9 mouse cellular contexts compared by ENCODE assay signal in genomic region chr1:194641601-194642301, GRCm38 (mm10). TPM values are rescaled to one million over a fixed set of nuclear protein-coding genes. Genes with fewer than 3 reads are reported as not detected.
A peak's percentile ranks its signal among the peaks of the same experiment; 100 is the strongest.
DNase-seq lines count a peak whose midpoint lies in the region; ATAC-seq and TF ChIP-seq lines count a peak whose summit lies in the region.
"Had no signal": no experiment of that assay in that cellular context is flagged by ENCODE, and none has a peak within 500 bp of the region (broad histone marks: within the 10 kb centered on the region; RNA-seq: fewer than 3 reads in every experiment).

No protein-coding gene starts in this region.

- no peak overlapping the region for H3K4me3 ChIP-seq in lung, postnatal 0 days (ENCODE audit: low read depth, low read length)
- no peak overlapping the region for H3K4me3 ChIP-seq in heart, embryonic 14.5 days (ENCODE audit: control insufficient read depth in 1 of 2, insufficient read depth in 1 of 2, low read depth in 1 of 2, low read length in 2 of 2)
- no peak overlapping the region for H3K4me3 ChIP-seq in olfactory bulb, adult 2 months (ENCODE audit: insufficient read depth, low read depth, low read length)

- H3K27ac ChIP-seq in lung, postnatal 0 days (ENCODE audit: low read length): peak overlapping the region; percentile 79
- peak overlapping the region; percentile 74 to 77 for H3K27ac ChIP-seq in heart, embryonic 14.5 days (replicated peaks in 1 of 2; ENCODE audit: control insufficient read depth in 1 of 2, insufficient read depth in 1 of 2, low read depth in 2 of 2, low read length in 2 of 2)
- H3K27ac ChIP-seq in olfactory bulb, adult 2 months (ENCODE audit: insufficient read depth, low read depth, low read length): 0 out of 2 replicates have a peak overlapping the region, but pooled peaks have one; percentile 51

- peak; percentile 21; the same call in 1 of the 2 replicates for TF ChIP-seq EP300 in lung, postnatal 0 days (IDR thresholded peaks at IDR 0.05)

- TF ChIP-seq POLR2A in olfactory bulb, adult 2 months (IDR thresholded peaks at IDR 0.05; ENCODE audit: insufficient read depth, low read depth, low read length): no peak

- no peak overlapping the region for H3K9ac ChIP-seq in lung, postnatal 0 days (replicated peaks; ENCODE audit: low read depth)
- H3K9ac ChIP-seq in heart, embryonic 14.5 days (ENCODE audit: low read length): peak overlapping the region; percentile 44; the same call in 1 of the 2 replicates

- no peaks in the 10 kb centered on the region for H3K9me3 ChIP-seq in lung, postnatal 0 days (ENCODE audit: low read length)
- H3K9me3 ChIP-seq in heart, embryonic 14.5 days (ENCODE audit: control insufficient read depth, low read length): no peaks in the 10 kb centered on the region

- H3K27me3 ChIP-seq in lung, postnatal 0 days (replicated peaks; ENCODE audit: insufficient read depth, low read length): no peaks in the 10 kb centered on the region
- H3K27me3 ChIP-seq in heart, embryonic 14.5 days (ENCODE audit: control insufficient read depth, insufficient read depth, low read length): no peaks in the 10 kb centered on the region

- no peak for TF ChIP-seq CTCF in lung, postnatal 0 days (IDR thresholded peaks at IDR 0.05)
- TF ChIP-seq CTCF in olfactory bulb, adult 2 months (IDR thresholded peaks at IDR 0.05; ENCODE audit: insufficient read depth, low read depth, low read length): no peak

- peak; percentile 77 for ATAC-seq in frontal cortex, adult (ENCODE audit: low TSS enrichment)
- peak; percentile 81 for ATAC-seq in lung, postnatal 0 days
- ATAC-seq in heart, embryonic 14.5 days (ENCODE audit: insufficient number of reproducible peaks, insufficient read depth, low FRiP score, low read depth): no peak
- ATAC-seq in CD4-positive, CD25-positive, alpha-beta regulatory T cell, adult 4 months: no peak
- ATAC-seq in cerebellum, adult (ENCODE audit: insufficient number of reproducible peaks, low FRiP score, low TSS enrichment): no peak

- WGBS in lung, postnatal 0 days: 18% methylated on average over 5 of the region's 5 CpGs
- 15% methylated on average over 5 of the region's 5 CpGs for WGBS in heart, embryonic 14.5 days
- 51% methylated on average over 5 of the region's 5 CpGs for WGBS in olfactory bulb, adult 2 months

- no peak overlapping the region for H3K4me2 ChIP-seq in lung, postnatal 0 days (replicated peaks; ENCODE audit: low read depth, low read length)
- H3K4me2 ChIP-seq in heart, embryonic 14.5 days (ENCODE audit: low read length): peak overlapping the region; percentile 37

- peaks cover 9% of the 10 kb centered on the region; the same call in 1 of the 2 replicates for H3K36me3 ChIP-seq in lung, postnatal 0 days (ENCODE audit: insufficient read depth, low read length)
- peaks cover 16% of the 10 kb centered on the region for H3K36me3 ChIP-seq in heart, embryonic 14.5 days (ENCODE audit: control insufficient read depth, insufficient read depth, low read length)

- DNase-seq in frontal cortex, postnatal 10 days (ENCODE audit: low spot score in 2 of 2): no peak
- peak; percentile 43 for DNase-seq in lung, postnatal 0 days (ENCODE audit: low spot score)
- DNase-seq in lung, postnatal 25 days (ENCODE audit: low spot score): no peak
- DNase-seq: gastrocnemius, postnatal 36 days had no signal

- H3K4me1 ChIP-seq in lung, postnatal 0 days (ENCODE audit: insufficient read depth, low read depth, low read length): peaks cover 20% of the 10 kb centered on the region; the same call in 1 of the 2 replicates
- H3K4me1 ChIP-seq in heart, embryonic 14.5 days (ENCODE audit: control insufficient read depth in 2 of 2, insufficient read depth in 2 of 2, low read length in 2 of 2): peaks cover 15 to 36% of the 10 kb centered on the region in 2 experiments
- H3K4me1 ChIP-seq in olfactory bulb, adult 2 months (ENCODE audit: control insufficient read depth, insufficient read depth, low read length): peaks cover 17% of the 10 kb centered on the region

RNA-seq across cellular contexts. Expression of gene Plxna2, which starts 23.7 kb away (rescaled TPM):
- 4.5 and 5.8 TPM in 2 replicates for polyA plus RNA-seq in lung, postnatal 0 days (2015; fragmentation: Nextera tagmentation; extraction: Ambion mirVana)
- polyA plus RNA-seq in heart, embryonic 14.5 days (2014; fragmentation: Nextera tagmentation; extraction: Ambion mirVana): 6.5 and 6.9 TPM in 2 replicates
- polyA plus RNA-seq in olfactory bulb, adult 2 months (2012; ENCODE audit: insufficient read depth, insufficient read length, low replicate concordance, missing spikeins): not detected in 2 replicates
- not detected for polyA plus RNA-seq in CD4-positive, CD25-positive, alpha-beta regulatory T cell, adult 4 months (2017; shearing (Covaris generic))

Comparison
In these comparisons a context has a peak if more than half of its experiments do, and no peak if none do; other contexts are left out.
1. ATAC-seq: peak in frontal cortex, adult (single experiment) and lung, postnatal 0 days (single experiment); none in heart, embryonic 14.5 days (single experiment), CD4-positive, CD25-positive, alpha-beta regulatory T cell, adult 4 months (single experiment) and cerebellum, adult (single experiment).
2. Peak in every context shown above with its lines, with median percentiles within 50 percentile points of each other: H3K27ac ChIP-seq.